Mouse (Mus musculus): ENCODE data around the gene Olfr574. TPM values are rescaled to one million over a fixed set of nuclear protein-coding genes. Genes with fewer than 3 reads are reported as not detected.

The Olfr574 gene
- not detected in 2 replicates for polyA plus RNA-seq (2015; fragmentation: Nextera tagmentation; extraction: Ambion mirVana)

DNA sequence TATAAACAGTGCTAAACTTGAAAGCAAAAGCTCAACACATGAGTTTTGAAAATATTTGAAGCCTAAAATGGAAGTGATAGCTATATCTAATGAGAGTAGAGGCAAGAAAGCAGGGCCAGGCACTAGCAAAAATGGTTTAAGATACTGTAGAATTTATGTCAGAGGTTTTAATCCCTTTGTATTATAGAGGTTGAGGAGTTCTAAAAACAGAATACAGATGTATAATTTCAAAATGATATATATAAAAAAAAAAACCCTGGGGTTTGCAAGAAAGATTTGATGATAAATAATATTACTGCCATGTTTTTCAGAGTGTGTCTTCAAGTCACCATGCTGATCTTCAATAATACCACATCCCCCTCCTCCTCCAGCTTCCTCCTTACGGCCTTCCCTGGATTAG lies at the start of gene Olfr574:
TSS of gene Olfr574 (plus strand) at position 301 of the 400 bp plus-strand sequence.

DNA sequence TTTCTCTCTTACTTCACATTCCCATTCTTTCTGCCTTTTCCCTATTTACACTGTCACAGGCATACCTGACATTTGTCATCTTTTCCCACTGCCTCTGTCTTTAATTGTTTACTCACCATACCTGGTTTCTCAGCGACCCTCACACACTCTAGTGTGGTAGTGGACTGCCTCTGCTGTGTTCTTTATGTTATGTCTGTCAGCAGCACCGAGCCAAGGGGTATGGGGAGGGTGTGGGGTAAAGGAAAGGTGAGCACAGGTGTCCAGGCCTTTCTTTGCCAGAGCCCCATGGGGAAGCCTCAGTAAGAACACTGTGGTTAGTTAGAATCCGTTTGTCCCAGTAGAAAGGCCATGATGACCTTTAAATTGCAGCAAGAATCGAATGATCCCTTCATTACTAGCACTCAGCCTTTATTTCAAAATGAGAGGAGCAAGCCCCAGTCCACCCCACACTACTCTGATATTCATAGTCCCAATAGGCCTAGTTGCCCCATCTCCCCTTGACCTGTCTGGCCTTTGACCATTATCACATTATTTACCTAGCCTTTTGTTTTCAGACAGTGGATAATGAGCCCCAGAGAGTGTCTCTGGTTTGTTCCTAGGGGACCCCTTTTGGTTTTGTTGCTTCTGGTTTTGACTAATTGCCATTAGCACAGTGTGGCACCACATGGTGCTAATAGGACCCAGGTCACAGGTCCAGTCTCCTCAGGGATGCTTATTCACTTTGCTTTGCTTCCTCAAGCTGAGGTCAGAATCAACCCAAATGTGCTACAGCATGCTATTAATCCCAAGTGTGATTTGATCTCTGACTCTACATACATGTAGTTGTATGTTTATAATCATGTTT lies 31.0 kb upstream of the Olfr574 start, which contains the start of gene Olfr571:
TSS of gene Olfr571 (minus strand) at position 505 of the 844 bp plus-strand sequence.

DNA sequence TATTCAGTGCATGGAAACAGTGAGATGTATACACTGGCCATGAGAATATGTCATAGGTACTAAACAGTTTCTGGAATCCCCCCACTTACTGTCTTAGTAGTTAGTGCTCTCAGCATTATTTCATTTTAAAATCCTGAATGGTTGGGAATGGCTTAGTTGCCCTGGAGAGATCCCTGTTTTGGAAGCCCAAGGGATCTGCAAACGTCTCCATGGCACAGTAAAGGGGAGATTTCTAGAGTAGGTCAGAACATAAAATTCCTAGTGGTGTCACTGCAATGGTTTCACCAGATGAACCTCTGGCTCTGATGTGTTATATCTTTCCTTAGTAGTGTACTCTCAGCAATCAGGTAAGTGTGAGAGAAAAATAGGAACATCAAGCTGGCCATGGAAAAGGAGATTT lies 24.2 kb upstream of the Olfr574 start, which contains the start of gene Olfr572:
TSS of gene Olfr572 (plus strand) at position 301 of the 400 bp plus-strand sequence.

DNA sequence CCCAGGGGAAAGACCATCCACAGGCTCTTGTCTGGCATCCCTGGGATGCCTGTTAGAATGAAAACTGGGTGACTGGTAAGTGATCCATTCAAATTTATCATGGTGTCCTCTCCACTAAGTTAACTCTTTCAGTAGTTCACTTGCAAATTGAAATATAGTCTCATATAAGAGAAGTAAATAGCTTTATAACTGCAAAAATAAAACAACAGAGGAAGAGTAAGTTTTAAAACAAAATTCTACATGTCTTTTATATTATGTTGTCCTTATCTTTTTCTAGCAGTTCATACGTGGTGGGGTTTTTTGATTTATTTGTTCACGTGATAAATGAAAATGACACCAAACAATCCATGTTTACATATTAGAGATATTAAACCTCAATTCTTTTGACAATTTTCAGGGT lies 5.8 kb upstream of the Olfr574 start, which contains the start of gene Olfr573-ps1:
TSS of gene Olfr573-ps1 (minus strand) at position 101 of the 400 bp plus-strand sequence.

DNA sequence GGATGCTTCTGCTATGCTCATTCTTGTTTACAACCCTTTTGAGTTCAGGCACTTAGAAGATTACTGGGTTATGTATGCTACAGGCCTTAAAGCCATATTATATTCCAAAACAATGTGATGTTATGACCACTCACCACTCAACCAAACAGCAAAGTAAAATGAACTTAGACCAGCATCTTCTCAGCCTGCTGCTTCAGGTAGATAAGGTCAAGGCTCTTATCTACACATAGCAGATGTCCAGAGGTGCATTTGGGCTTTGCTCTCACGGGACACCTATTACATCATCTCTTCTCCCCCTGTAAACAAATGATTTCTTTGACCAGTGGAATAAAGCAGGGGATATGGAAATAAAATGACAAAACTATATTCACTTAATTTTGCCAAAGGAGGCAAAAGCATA lies 10.3 kb downstream of the Olfr574 start, which contains the start of gene Olfr575:
TSS of gene Olfr575 (minus strand) at position 183 of the 400 bp plus-strand sequence.

DNA sequence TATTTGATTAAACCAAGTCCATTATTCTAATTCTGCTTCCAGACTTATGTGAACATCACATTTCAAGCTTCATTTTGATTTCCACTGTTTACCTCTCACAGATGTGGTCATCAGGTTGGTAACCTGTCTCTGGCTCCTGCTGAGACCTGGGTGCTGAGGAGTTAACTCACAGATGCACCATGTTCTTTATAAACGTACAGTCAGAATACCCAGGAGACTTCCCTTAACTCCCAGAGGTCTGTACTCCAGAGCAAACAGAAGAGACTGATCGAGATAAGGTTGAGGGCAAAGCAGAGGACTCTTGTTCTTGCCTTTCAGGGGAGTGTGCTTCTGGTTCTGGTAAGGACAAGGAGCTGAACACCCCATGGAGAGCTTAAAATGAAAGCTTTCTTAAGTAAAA lies 14.1 kb downstream of the Olfr574 start, which contains the start of gene Olfr576:
TSS of gene Olfr576 (plus strand) at position 301 of the 400 bp plus-strand sequence.

DNA sequence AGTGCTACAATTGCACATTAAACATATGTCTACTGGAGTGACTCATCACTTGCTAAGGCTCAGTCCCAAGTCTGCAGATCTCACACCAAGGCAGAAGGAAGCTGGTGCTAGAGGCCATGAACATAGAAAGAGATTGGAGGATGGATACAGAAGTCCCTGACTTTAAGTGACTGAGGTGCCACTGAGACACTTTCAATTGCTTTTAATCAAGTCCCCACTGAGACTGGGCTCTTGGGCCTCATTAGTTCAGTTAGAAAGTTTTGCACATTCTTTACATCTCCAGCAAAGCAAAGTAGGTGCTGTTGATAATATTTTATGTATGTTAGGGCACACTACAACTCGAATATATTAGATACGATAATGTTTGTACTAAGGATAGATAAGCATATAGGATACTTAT lies 27.6 kb downstream of the Olfr574 start, which contains the start of gene Olfr577:
TSS of gene Olfr577 (minus strand) at position 101 of the 400 bp plus-strand sequence.

DNA sequence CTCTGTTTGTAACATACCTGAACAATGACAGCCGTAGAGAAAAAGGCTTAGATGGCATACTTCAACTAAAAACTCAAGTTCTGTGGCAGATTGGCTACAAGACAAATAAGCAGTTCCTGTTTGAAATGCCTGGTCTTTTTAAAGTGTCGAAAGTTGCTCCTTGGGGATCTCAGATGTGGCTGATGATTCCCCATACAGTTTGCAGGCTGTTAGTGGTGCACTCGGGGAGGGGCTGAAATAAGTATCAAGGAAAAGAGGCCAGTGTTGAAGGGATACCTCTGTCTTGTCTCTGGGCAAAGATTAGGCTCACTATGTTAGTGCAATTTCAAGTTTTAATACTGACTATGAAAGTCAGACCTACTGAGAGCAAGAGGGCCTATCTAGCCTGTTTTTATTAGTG lies 41.0 kb downstream of the Olfr574 start, which contains the start of gene Olfr578:
TSS of gene Olfr578 (minus strand) at position 101 of the 400 bp plus-strand sequence.

Other genes with a start within 250 kb of the Olfr574 start
- gene Olfr558, start 246.3 kb upstream of the Olfr574 start, polyA plus RNA-seq (2015; fragmentation: Nextera tagmentation; extraction: Ambion mirVana): 3.7 and 3.8 TPM in 2 replicates
- gene Olfr33, start 229.4 kb upstream of the Olfr574 start, polyA plus RNA-seq (2015; fragmentation: Nextera tagmentation; extraction: Ambion mirVana): not detected in 2 replicates
- not detected in 2 replicates for gene Olfr559, start 221.0 kb upstream of the Olfr574 start, polyA plus RNA-seq (2015; fragmentation: Nextera tagmentation; extraction: Ambion mirVana)
- gene Olfr560, start 189.1 kb upstream of the Olfr574 start, polyA plus RNA-seq (2015; fragmentation: Nextera tagmentation; extraction: Ambion mirVana): not detected in 2 replicates
- gene Olfr78, start 189.0 kb upstream of the Olfr574 start, polyA plus RNA-seq (2015; fragmentation: Nextera tagmentation; extraction: Ambion mirVana): 0.90 and 0.95 TPM in 2 replicates
- gene Olfr561, start 177.2 kb upstream of the Olfr574 start, polyA plus RNA-seq (2015; fragmentation: Nextera tagmentation; extraction: Ambion mirVana): 0.09 and 0.23 TPM in 2 replicates
- not detected in 2 replicates for gene Olfr564, start 145.0 kb upstream of the Olfr574 start, polyA plus RNA-seq (2015; fragmentation: Nextera tagmentation; extraction: Ambion mirVana)
- gene Olfr566, start 89.7 kb upstream of the Olfr574 start, polyA plus RNA-seq (2015; fragmentation: Nextera tagmentation; extraction: Ambion mirVana): 0.15 TPM in 1 of 2 replicates, not detected in the other
- not detected in 2 replicates for gene Olfr568, start 71.3 kb upstream of the Olfr574 start, polyA plus RNA-seq (2015; fragmentation: Nextera tagmentation; extraction: Ambion mirVana)
- gene Olfr569, start 57.6 kb upstream of the Olfr574 start, polyA plus RNA-seq (2015; fragmentation: Nextera tagmentation; extraction: Ambion mirVana): not detected in 2 replicates
- not detected in 2 replicates for gene Olfr570, start 53.9 kb upstream of the Olfr574 start, polyA plus RNA-seq (2015; fragmentation: Nextera tagmentation; extraction: Ambion mirVana)
- not detected in 2 replicates for gene Olfr571, start 30.9 kb upstream of the Olfr574 start, polyA plus RNA-seq (2015; fragmentation: Nextera tagmentation; extraction: Ambion mirVana)
- gene Olfr572, start 24.1 kb upstream of the Olfr574 start, polyA plus RNA-seq (2015; fragmentation: Nextera tagmentation; extraction: Ambion mirVana): not detected in 2 replicates
- gene Olfr573-ps1, start 5.9 kb upstream of the Olfr574 start, polyA plus RNA-seq (2015; fragmentation: Nextera tagmentation; extraction: Ambion mirVana): not detected in 2 replicates
- gene Olfr575, start 10.3 kb downstream of the Olfr574 start, polyA plus RNA-seq (2015; fragmentation: Nextera tagmentation; extraction: Ambion mirVana): not detected in 2 replicates
- gene Olfr576, start 14.2 kb downstream of the Olfr574 start, polyA plus RNA-seq (2015; fragmentation: Nextera tagmentation; extraction: Ambion mirVana): not detected in 2 replicates
- not detected in 2 replicates for gene Olfr577, start 27.5 kb downstream of the Olfr574 start, polyA plus RNA-seq (2015; fragmentation: Nextera tagmentation; extraction: Ambion mirVana)
- gene Olfr578, start 40.9 kb downstream of the Olfr574 start, polyA plus RNA-seq (2015; fragmentation: Nextera tagmentation; extraction: Ambion mirVana): not detected in 2 replicates
- not detected in 2 replicates for gene Olfr582, start 89.6 kb downstream of the Olfr574 start, polyA plus RNA-seq (2015; fragmentation: Nextera tagmentation; extraction: Ambion mirVana)
- not detected in 2 replicates for gene Olfr583, start 102.8 kb downstream of the Olfr574 start, polyA plus RNA-seq (2015; fragmentation: Nextera tagmentation; extraction: Ambion mirVana)
- gene Olfr584, start 133.4 kb downstream of the Olfr574 start, polyA plus RNA-seq (2015; fragmentation: Nextera tagmentation; extraction: Ambion mirVana): not detected in 2 replicates
- gene Olfr585, start 149.3 kb downstream of the Olfr574 start, polyA plus RNA-seq (2015; fragmentation: Nextera tagmentation; extraction: Ambion mirVana): not detected in 2 replicates
- not detected in 2 replicates for gene Olfr586, start 177.2 kb downstream of the Olfr574 start, polyA plus RNA-seq (2015; fragmentation: Nextera tagmentation; extraction: Ambion mirVana)
- gene Olfr588-ps1, start 192.4 kb downstream of the Olfr574 start, polyA plus RNA-seq (2015; fragmentation: Nextera tagmentation; extraction: Ambion mirVana): not detected in 2 replicates
- gene Olfr589, start 207.9 kb downstream of the Olfr574 start, polyA plus RNA-seq (2015; fragmentation: Nextera tagmentation; extraction: Ambion mirVana): not detected in 2 replicates
- not detected in 2 replicates for gene Olfr591, start 229.9 kb downstream of the Olfr574 start, polyA plus RNA-seq (2015; fragmentation: Nextera tagmentation; extraction: Ambion mirVana)
- gene Olfr592, start 236.3 kb downstream of the Olfr574 start, polyA plus RNA-seq (2015; fragmentation: Nextera tagmentation; extraction: Ambion mirVana): not detected in 2 replicates

Data from skeletal muscle tissue, postnatal 0 days (tissue).